Mouse (Mus musculus): ENCODE data around the gene Gm43552.

Gm43552 gene

GRCm38 (mm10) chr5:65435806-65436561, 56.6 kb downstream of the Gm43552 start, which contains the start of gene Ugdh:
Gene Ugdh, minus strand, starts transcription at chr5:65435949.
- DNase-seq, result peak; percentile 98

DNA sequence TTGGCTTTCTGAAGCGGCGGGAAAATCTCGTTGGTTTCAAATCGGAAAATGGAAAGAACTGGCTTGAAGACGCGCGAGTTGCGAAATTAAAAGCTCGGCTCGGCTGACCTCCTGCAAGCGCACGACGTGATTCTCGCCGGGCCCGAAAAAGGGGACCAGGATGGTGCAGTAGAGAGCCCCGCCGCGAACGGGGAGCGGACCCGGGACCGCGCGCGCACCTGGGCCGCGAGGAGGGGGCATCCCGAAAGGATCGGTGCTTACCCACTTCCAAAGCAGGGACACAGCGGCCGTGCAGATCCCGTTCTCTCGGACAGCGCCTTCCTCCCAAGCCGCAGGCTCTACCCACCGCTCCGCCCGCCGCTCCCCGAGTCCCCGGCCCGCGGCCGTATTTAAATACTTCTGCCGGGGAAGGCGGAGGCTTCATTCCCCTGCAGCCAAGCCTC, 57.2 kb downstream of the Gm43552 start:
- DNase-seq, result no peak

DNA sequence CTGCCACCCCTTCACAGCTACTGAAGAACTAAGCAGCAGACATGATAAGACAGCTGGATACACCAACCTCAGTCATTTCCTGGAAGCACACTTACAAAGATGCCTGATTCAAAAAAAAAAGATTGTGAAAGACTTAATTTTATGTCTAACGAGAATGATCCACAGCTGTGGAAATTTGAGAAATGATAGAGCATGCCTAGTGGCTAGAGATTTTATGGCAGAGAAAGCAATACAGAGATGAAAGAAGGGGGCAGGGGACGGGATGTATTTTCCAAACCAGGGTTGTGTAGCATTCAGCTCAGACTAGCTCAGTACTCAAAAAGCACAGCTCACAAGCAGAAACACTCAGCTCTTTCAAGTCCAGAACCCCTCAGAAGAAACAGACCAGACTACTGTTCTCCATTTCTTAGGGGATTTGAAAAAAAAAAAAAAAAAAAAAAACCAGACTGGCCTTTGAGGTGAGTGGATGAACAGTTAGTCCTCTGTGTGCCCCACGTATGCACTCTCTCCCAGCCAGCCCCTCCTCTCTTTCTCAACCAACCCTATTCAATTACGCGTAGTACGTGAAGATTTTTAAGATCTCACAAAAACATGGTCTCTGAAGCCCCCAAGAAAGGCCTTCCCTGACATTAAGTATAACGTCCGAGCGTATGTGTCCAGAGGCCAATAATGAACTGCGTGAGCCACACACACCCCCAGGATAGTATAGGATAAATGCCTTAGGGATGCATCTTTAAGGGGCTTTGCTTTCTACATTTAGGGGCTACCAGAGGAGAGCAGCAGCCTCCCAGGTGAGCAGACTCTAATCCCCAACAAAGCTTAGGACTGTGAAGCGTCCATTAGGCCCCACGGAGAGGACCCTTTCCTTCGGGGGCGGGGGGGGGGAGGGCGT, 57.9 kb downstream of the Gm43552 start:
- peak; percentile 4 for DNase-seq

DNA sequence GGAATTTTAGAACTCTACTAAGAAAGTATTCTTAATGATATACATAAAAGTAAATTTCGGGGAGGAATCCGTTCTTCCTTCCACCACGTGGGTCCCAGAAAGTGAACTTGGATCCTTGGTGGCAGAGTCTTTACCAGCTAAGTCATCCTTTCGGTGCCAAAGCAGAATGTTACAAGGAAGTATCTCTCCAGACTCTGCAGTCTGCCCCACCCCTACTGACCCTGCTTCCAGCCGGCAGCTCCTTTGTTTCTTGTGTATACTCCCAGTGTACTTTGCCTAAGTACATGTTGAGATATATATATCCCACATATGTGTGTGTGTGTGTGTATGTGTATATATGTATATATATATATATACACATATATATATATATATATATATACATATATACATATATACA, 63.2 kb downstream of the Gm43552 start:
- DNase-seq, result no peak

- DNase-seq, result no peak
Observed at GRCm38 (mm10) chr5:65428321-65428720, 64.3 kb downstream of the Gm43552 start.

GRCm38 (mm10) chr5:65425251-65425650, 67.4 kb downstream of the Gm43552 start:
- no peak for DNase-seq

DNA sequence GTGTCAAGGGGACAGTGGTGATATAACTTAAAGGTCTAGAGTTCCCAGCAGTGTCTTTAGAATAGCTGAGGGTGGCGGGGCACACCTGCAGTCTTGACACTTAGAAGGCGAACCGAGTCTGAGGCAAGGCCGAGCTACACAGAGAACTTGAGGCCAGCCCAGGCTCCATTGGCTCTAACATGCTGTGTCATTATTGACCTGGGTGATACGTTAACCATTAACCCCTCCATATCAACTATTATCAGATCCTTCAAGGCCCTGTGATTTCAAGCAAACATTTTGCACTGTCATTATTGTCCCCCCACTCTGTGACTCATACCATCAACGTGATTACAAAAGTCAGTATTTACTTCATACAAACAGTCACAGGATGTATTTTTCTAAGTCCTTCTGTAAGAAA, 68.4 kb downstream of the Gm43552 start:
- DNase-seq, result no peak

DNA sequence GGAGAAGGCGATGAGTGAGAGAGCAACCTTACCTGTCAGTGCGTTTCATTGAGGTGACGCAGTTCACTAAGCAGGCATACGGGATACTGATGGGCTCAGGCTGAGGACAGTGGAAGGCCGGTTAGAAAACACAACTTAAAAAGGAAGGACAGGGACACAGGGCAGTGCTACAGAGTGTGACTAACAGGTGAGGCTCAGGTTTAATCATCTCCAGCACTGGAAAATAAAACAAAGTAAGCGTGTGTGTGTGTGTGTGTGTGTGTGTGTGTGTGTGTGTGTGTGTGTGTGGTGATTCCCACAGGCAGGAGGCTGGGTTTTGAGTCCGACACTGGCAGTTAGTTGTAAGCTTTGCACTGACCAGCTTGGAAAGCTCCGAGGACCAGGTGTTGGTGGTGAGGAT, 69.8 kb downstream of the Gm43552 start:
- DNase-seq, result no peak

DNA sequence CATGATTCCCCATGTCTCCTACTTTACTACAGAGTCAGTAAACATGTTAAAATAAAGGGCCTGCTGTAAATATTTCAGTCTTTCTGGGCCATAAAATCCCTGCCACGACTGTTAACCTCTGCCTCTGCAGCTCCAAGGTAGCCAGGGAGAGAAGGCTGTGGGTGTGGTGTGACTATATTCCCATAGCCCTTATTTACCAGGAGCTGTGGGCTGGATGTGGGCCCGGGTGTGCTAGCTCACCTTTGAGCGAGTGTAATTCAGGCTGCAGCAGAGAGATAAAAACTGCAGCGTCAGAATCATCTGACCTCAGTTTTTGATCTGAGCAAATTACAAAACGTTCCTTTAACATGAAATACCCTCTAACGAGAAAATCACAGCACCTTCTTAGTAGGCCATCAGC, 71.8 kb downstream of the Gm43552 start:
- no peak for DNase-seq

- DNase-seq, result no peak
Observed at GRCm38 (mm10) chr5:65419136-65419535, 73.5 kb downstream of the Gm43552 start.

DNA sequence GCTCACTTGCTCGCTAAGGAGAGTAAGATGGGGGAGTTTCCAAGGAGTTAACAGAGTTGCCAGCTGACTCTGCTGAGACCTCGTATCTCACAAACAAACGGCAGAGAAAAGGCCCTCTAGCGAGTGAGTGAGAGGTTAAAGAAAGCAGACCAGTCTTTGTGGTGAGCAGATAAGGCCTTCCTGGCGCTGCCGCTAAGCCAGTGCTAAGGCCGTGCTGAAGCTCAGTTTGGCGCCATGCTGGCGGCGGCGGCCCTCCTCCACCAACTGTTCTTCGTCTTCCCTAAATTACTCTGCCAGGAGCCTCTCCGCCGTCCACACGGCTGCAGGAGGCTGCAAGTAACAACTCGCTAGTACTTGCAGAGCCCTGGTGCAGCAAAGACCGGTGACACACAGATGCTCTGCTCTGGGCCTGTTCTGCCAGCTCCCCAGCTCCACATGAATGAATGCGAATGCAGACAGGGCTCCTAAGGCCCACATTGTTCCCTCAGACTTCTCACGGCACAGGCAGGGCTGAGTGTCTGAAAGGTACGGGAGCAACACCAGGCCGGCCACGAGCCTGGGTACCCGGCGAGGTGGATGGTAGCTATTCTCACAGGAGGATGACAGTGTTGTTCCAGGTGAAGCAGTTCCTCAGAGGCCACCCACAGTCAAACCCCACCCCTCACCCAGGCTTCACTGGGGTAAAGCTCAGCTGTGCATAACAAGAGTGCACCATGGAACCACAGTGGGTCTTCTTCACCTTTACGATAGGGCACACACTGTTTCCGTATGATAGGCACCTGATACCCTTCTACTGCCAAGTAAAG, 76.8 kb downstream of the Gm43552 start:
- no peak for DNase-seq

- DNase-seq, result no peak
Observed at GRCm38 (mm10) chr5:65407989-65408388, 84.6 kb downstream of the Gm43552 start.

DNA sequence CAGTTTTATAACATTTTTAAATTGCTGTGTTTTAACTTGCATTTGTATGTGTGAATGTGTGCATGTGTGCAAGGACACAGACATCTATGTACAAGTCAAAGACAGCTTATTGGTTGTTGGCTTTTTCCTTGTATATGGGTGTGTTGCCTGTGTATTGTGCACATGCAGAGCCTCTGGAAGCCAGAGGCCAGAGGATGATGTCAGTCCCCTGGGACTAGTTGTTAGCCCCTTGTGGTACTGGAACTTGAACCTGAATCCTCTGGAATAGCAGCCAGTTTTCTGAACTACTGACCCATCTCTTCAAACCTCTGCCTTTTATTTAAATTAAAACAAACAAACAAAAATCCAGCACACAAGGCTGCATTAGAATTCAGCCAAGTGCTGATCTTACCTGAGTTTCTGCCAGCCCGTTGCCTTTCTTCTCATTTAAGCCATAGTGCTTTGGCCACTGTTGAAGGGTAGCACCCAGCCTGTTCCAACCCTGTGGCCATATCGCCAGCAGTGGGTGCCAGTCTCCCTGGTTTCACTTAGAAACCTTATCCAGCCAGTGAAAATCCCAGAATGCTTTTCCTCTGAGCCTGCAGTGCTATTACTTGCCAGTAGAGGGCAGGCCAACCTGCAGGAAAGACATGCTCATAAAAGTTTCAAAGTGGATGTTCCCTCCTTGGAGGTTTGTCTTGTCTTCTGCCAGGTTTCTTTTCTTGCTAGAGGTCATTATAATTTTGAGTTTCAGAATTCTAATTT, 91.2 kb downstream of the Gm43552 start:
- peak; percentile 75 for DNase-seq

DNA sequence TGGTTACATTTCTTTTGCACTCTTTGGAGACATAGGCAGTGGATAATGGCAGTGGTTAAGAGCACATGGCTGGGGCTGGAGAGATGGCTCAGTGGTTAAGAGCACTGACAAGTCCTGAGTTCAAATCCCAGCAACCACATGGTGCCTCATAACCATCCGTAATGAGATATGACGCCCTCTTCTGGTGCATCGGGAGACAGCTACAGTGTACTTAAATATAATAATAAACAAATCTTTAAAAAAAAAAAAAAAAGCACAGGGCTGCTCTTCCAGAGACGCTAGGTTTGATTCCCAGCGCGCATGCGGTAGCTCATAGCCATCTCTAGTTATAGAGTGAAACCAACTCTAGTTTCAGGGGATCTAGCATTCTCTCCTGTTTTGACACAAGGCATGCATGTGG, 98.2 kb downstream of the Gm43552 start:
- DNase-seq, result no peak

DNA sequence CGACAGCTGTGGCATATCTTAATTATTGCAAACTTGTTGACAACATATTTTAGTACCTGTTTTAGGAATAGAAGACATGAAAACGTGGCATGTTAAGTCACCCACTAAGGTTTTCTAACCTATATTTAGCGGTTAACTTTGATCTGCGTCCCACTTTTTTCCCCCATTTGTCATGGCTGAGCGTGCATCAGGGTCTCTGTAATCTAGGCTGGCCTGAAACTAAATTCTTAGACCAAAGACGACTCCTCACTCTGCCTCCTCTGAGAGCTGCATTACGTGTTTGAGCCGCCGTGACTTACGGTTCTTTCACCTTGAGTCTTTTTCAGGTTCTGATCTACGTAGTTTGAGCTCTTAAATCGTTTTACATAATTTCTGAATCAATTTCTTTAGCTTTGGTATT, 100.9 kb downstream of the Gm43552 start:
- no peak for DNase-seq

- DNase-seq, result peak; percentile 99
Observed at GRCm38 (mm10) chr5:65390648-65391644, 101.7 kb downstream of the Gm43552 start, which contains the start of the genes Rpl9 and Lias. Gene Rpl9, minus strand, starts transcription at chr5:65391444. Gene Lias, plus strand, starts transcription at chr5:65391497.

GRCm38 (mm10) chr5:65387008-65387867, 105.4 kb downstream of the Gm43552 start:
- no peak for DNase-seq

DNA sequence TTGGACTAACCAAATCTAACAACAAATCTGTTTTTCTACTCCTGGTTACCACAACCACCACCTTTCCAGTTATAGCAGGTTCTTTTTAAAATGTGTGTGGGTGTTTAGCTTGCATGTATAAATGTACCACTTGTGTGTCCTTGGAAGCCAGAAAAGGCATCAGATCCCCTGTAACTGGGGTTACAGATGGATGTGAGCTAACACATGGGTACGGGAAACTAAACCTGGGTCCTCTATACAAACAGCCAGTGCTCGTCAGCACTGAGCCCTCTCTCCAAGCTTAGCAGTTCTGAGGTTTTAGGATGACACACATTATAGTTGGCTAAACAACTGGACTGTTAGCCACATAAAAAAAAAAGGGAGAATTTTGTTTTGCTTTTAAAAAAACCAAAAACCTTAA, 106.9 kb downstream of the Gm43552 start:
- no peak for DNase-seq
